8 mouse cellular contexts compared by ENCODE assay signal in the genomic region with DNA sequence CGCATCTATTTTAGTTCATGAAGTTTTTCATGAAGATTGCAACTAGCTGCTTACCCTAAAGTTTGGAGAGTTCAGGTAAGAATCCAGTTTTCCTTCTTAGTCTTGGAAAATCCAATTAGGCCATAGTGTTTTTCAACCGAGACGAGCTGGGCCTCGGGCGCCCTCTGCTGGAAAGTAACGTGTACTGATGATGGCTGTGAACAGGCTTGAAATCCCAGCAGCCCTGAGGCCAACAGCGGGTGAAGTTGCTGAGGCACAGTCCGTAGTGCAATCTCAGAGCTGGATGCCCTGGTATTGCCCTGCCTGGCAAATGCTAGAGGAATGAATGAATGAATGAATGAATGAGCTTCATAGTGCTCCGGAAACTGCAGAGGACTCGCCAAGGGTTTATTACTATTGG. TPM values are rescaled to one million over a fixed set of nuclear protein-coding genes. Genes with fewer than 3 reads are reported as not detected.
DNase-seq lines count a peak whose midpoint lies in the region; ATAC-seq and TF ChIP-seq lines count a peak whose summit lies in the region.
"Had no signal": no experiment of that assay in that cellular context is flagged by ENCODE, and none has a peak within 500 bp of the region (broad histone marks: within the 10 kb centered on the region; RNA-seq: fewer than 3 reads in every experiment).

No protein-coding gene starts in this region.

- H3K36me3 ChIP-seq in CH12.LX (replicated peaks in 1 of 2; ENCODE audit: control insufficient read depth in 1 of 2, insufficient read depth in 1 of 2, low read length in 1 of 2) = no peaks in the 10 kb centered on the region
- H3K36me3 ChIP-seq in heart, adult 2 months (ENCODE audit: control insufficient read depth, insufficient read depth, low read length) = no peaks in the 10 kb centered on the region
- no peaks in the 10 kb centered on the region for H3K36me3 ChIP-seq in lung, embryonic 16.5 days (ENCODE audit: control insufficient read depth, insufficient read depth, low read length)
- H3K36me3 ChIP-seq: liver, embryonic 15.5 days had no signal

- no peaks in the 10 kb centered on the region for H3K9me3 ChIP-seq in CH12.LX (replicated peaks; ENCODE audit: low read length)
- H3K9me3 ChIP-seq in lung, embryonic 16.5 days (ENCODE audit: control insufficient read depth, low read length) = no peaks in the 10 kb centered on the region
- H3K9me3 ChIP-seq: liver, embryonic 15.5 days had no signal

- TF ChIP-seq EP300 in CH12.LX (IDR thresholded peaks at IDR 0.05; ENCODE audit: low read length) = no peak
- TF ChIP-seq EP300 in heart, adult 2 months (IDR thresholded peaks at IDR 0.05; ENCODE audit: insufficient read depth, low read depth, low read length) = peak; percentile 89

- no peak overlapping the region for H3K9ac ChIP-seq in CH12.LX (ENCODE audit: insufficient read depth, low read depth)
- no peak overlapping the region for H3K9ac ChIP-seq in heart, adult 2 months (ENCODE audit: low read depth, low read length)
- no peak overlapping the region for H3K9ac ChIP-seq in lung, embryonic 16.5 days (ENCODE audit: low read length)
- H3K9ac ChIP-seq: liver, embryonic 15.5 days had no signal

- peaks cover 3 to 20% of the 10 kb centered on the region in 2 experiments; a peak in 3 of 4 replicates for H3K4me1 ChIP-seq in CH12.LX (ENCODE audit: control insufficient read depth in 1 of 2, insufficient read depth in 2 of 2)
- no peaks in the 10 kb centered on the region for H3K4me1 ChIP-seq in cortical plate, adult 2 months (ENCODE audit: control insufficient read depth, insufficient read depth, low read length)
- no peaks in the 10 kb centered on the region; the same call in 1 of the 2 replicates for H3K4me1 ChIP-seq in heart, adult 2 months (ENCODE audit: control insufficient read depth, insufficient read depth, low read length)
- no peaks in the 10 kb centered on the region for H3K4me1 ChIP-seq in lung, embryonic 16.5 days (replicated peaks; ENCODE audit: control insufficient read depth, insufficient read depth, low read length)

- intact Hi-C loops in heart, adult 2 months (cut with DNase I) = loop anchor here (1.0 to 10.0 kb wide), 5 partner anchors 41 to 212 kb away; no protein-coding TSS in a partner anchor

- dilution Hi-C loops in CH12.LX (cut with MboI; ENCODE audit: extremely low pct_ligation_motif_present, extremely low pct_unique_long_range_greater_than_20kb, low sequenced_read_pairs) = no loop called here

- 10% methylated on average over 10 of the region's 10 CpGs for WGBS in heart, adult 2 months
- WGBS in lung, embryonic 16.5 days = 7% methylated on average over 10 of the region's 10 CpGs

- peak; percentile 50 to 69; a peak in 3 of 4 replicates for TF ChIP-seq CTCF in CH12.LX (conservative IDR thresholded peaks at IDR 0.05 in 1 of 2, IDR thresholded peaks at IDR 0.05 in 1 of 2; ENCODE audit: low read depth in 2 of 2, low read length in 2 of 2)
- TF ChIP-seq CTCF in cortical plate, adult 2 months (IDR thresholded peaks at IDR 0.05; ENCODE audit: extremely low read depth, insufficient read depth, low read length) = peak; percentile 87
- peak; percentile 98 for TF ChIP-seq CTCF in heart, adult 2 months (IDR thresholded peaks at IDR 0.05)

- peak; percentile 60 for DNase-seq in CH12.LX (ENCODE audit: extremely low read depth)
- peak; percentile 67 to 78 for DNase-seq in heart, adult 2 months
- peak; percentile 85 for DNase-seq in kidney, postnatal 10 days
- peak; percentile 73 to 79 for DNase-seq in right cerebral cortex, adult 2 months (ENCODE audit: low spot score in 2 of 2)

- in situ Hi-C loops in CH12.LX (cut with MboI; ENCODE audit: low pct_ligation_motif_present, low pct_unique_long_range_greater_than_20kb, low sequenced_read_pairs) = no loop called here

- no peak overlapping the region for H3K4me2 ChIP-seq in CH12.LX (ENCODE audit: insufficient read depth, low read depth, poor library complexity, severe bottlenecking)
- no peak overlapping the region for H3K4me2 ChIP-seq in lung, embryonic 16.5 days (ENCODE audit: low read depth, low read length)
- H3K4me2 ChIP-seq: liver, embryonic 15.5 days had no signal

- peak; percentile 53 for TF ChIP-seq RAD21 in CH12.LX (IDR thresholded peaks at IDR 0.05; ENCODE audit: low read depth, low read length)

- H3K4me3 ChIP-seq in CH12.LX (replicated peaks in 1 of 3; ENCODE audit: low read depth in 2 of 3, low read length in 2 of 3, poor library complexity in 1 of 3) = no peak overlapping the region
- no peak overlapping the region for H3K4me3 ChIP-seq in cortical plate, adult 2 months (ENCODE audit: insufficient read depth, low read length)
- H3K4me3 ChIP-seq in heart, adult 2 months = no peak overlapping the region
- H3K4me3 ChIP-seq in lung, embryonic 16.5 days (ENCODE audit: low read length) = no peak overlapping the region
- H3K4me3 ChIP-seq: liver, embryonic 15.5 days had no signal

- H3K27me3 ChIP-seq in CH12.LX (replicated peaks) = peaks cover 1% of the 10 kb centered on the region
- no peaks in the 10 kb centered on the region for H3K27me3 ChIP-seq in heart, adult 2 months (ENCODE audit: control insufficient read depth, insufficient read depth, low read length)
- H3K27me3 ChIP-seq in lung, embryonic 16.5 days (ENCODE audit: control insufficient read depth, insufficient read depth, low read depth, low read length) = no peaks in the 10 kb centered on the region
- H3K27me3 ChIP-seq: liver, embryonic 15.5 days had no signal

- H3K27ac ChIP-seq in CH12.LX (ENCODE audit: insufficient read depth, low read depth) = no peak overlapping the region
- no peak overlapping the region for H3K27ac ChIP-seq in cortical plate, adult 2 months (ENCODE audit: insufficient read depth, low read length)
- H3K27ac ChIP-seq in heart, adult 2 months = no peak overlapping the region; the same call in 1 of the 2 replicates
- no peak overlapping the region for H3K27ac ChIP-seq in lung, embryonic 16.5 days (ENCODE audit: low read length)
- H3K27ac ChIP-seq: liver, embryonic 15.5 days had no signal

- no peaks in the 10 kb centered on the region for H3K79me2 ChIP-seq in CH12.LX (replicated peaks; ENCODE audit: control insufficient read depth, extremely low read depth, insufficient read depth, poor library complexity, severe bottlenecking)
- H3K79me2 ChIP-seq in heart, adult 2 months (replicated peaks; ENCODE audit: control insufficient read depth, insufficient read depth, low read length) = no peaks in the 10 kb centered on the region

- TF ChIP-seq POLR2A in CH12.LX (IDR thresholded peaks at IDR 0.05; ENCODE audit: low read depth, low read length) = no peak
- TF ChIP-seq POLR2A in cortical plate, adult 2 months (IDR thresholded peaks at IDR 0.05; ENCODE audit: extremely low read depth, insufficient read depth, low read length) = no peak
- no peak for TF ChIP-seq POLR2A in heart, adult 2 months (IDR thresholded peaks at IDR 0.05; ENCODE audit: insufficient read depth, low read depth, low read length)

- ATAC-seq in activated CD4-positive, CD25-positive, alpha-beta regulatory T cell, adult 4 months = peak; percentile 66
- 0 out of 2 replicates have a peak, but pooled peaks have one; percentile 28 for ATAC-seq in lung, embryonic 16.5 days (ENCODE audit: low read depth)

TF ChIP-seq in CH12.LX, 34 proteins besides CTCF, POLR2A, EP300 and RAD21:
- TF ChIP-seq TCF12 (IDR thresholded peaks at IDR 0.05; ENCODE audit: low read depth, low read length) = no peak
- peak; percentile 46 for TF ChIP-seq SMC3 (IDR thresholded peaks at IDR 0.05; ENCODE audit: low read depth, low read length)

RNA-seq across cellular contexts. Expression of a gene that starts 9.1 kb away (rescaled TPM):
- total RNA-seq in CH12.LX (2012; rRNA removed) (4.3 and 4.4 TPM in 2 replicates), CH12.LX (2014; rRNA removed) (0.27 TPM in 1 of 2 replicates, not detected in the other)
- polyA plus RNA-seq in CH12.LX (2012; ENCODE audit: insufficient read length, low read depth) = 0.23 and 0.61 TPM in 2 replicates
- 10 to 100 TPM; 78.6 to 85.9 TPM for polyA plus RNA-seq in activated CD4-positive, CD25-positive, alpha-beta regulatory T cell, adult 4 months (2017; shearing (Covaris generic))
- polyA plus RNA-seq in cortical plate, adult 2 months (2012; rRNA removed) = 0.58 and 0.72 TPM in 2 replicates
- 1 to 10 TPM; 6.5 to 9.7 TPM for total RNA-seq in heart, adult 2 months (2021)
- 9.2 and 24.8 TPM in 2 replicates for polyA plus RNA-seq in heart, adult 2 months (2012; rRNA removed)
- polyA plus RNA-seq in lung, embryonic 16.5 days (2015; fragmentation: Nextera tagmentation; extraction: Ambion mirVana) = 3.5 and 3.8 TPM in 2 replicates

RNA-seq across cellular contexts. Expression of a gene that starts 10.9 kb away (rescaled TPM):
- total RNA-seq in CH12.LX (2012; rRNA removed) = 24.1 and 26.5 TPM in 2 replicates
- 8.9 and 10.0 TPM in 2 replicates for total RNA-seq in CH12.LX (2014; rRNA removed)
- 24.1 and 25.6 TPM in 2 replicates for polyA plus RNA-seq in CH12.LX (2012; ENCODE audit: insufficient read length, low read depth)
- polyA plus RNA-seq in activated CD4-positive, CD25-positive, alpha-beta regulatory T cell, adult 4 months (2017; shearing (Covaris generic)) = 100 to 1,000 TPM; 152 to 191 TPM
- 44.2 and 44.4 TPM in 2 replicates for polyA plus RNA-seq in cortical plate, adult 2 months (2012; rRNA removed)
- total RNA-seq in heart, adult 2 months (2021) = 10 to 100 TPM; 10.3 to 10.8 TPM
- polyA plus RNA-seq in heart, adult 2 months (2012; rRNA removed) = 18.6 and 19.8 TPM in 2 replicates
- 22.8 TPM in 2 replicates for polyA plus RNA-seq in lung, embryonic 16.5 days (2015; fragmentation: Nextera tagmentation; extraction: Ambion mirVana)

RNA-seq across cellular contexts. Expression of a gene that starts 53.8 kb away (rescaled TPM):
- total RNA-seq in CH12.LX (2012; rRNA removed) = 163 and 168 TPM in 2 replicates
- total RNA-seq in CH12.LX (2014; rRNA removed) = 115 and 125 TPM in 2 replicates
- 162 and 163 TPM in 2 replicates for polyA plus RNA-seq in CH12.LX (2012; ENCODE audit: insufficient read length, low read depth)
- polyA plus RNA-seq in activated CD4-positive, CD25-positive, alpha-beta regulatory T cell, adult 4 months (2017; shearing (Covaris generic)) = 100 to 1,000 TPM; 447 to 527 TPM
- 89.3 and 93.8 TPM in 2 replicates for polyA plus RNA-seq in cortical plate, adult 2 months (2012; rRNA removed)
- total RNA-seq in heart, adult 2 months (2021) = 100 to 1,000 TPM; 205 to 213 TPM
- 136 and 193 TPM in 2 replicates for polyA plus RNA-seq in heart, adult 2 months (2012; rRNA removed)
- polyA plus RNA-seq in lung, embryonic 16.5 days (2015; fragmentation: Nextera tagmentation; extraction: Ambion mirVana) = 406 and 415 TPM in 2 replicates
